Mouse (Mus musculus): ENCODE results near the gene Zfp61. TPM values are rescaled to one million over a fixed set of nuclear protein-coding genes. Genes with fewer than 3 reads are reported as not detected.
A peak's percentile ranks its signal among the peaks of the same experiment; 100 is the strongest.

Gene Zfp61
- polyA plus RNA-seq, 1 experiment from 2014 or later, result 41.4 TPM

DNA sequence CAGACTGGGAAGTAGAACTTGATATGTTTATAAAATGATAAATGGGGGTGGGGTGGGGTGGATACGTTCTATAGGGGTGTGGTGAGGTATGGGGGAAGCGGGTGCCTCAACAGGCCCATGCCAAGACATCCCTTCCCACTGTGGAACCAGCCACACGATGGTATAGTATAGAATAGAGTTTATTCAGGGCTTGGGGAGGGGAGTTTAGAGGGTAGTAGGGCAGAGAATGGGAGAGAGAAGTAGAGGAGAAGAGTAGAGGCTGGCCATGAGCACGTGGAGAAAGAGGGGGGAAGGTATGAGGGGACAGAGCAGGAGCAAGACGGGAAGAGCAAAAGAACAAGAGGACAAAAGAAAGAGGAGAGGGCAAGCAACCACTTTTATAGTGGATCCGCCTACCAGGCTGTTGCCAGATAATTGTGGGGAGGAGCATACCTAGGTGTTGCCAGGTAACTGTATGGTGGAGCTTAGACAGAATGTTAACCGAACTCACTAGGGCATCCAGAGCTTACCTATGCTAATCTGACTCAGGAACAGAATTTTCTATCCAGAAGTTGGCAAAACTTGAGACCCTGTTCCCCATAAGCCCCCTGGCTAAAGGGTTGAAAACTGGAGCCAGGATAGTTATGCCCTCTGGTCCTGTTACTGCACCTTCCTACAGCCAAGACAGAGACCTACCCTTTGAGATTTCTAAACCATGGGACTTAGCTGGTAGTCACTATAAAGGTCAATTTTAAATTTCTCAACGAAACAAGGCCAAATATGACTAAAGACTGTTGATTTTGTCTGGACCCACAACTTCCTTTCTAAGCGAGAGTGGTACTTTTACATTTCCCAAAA lies 47.0 kb downstream of the Zfp61 start:
- WGBS, result 63% methylated on average over 9 of the region's 9 CpGs
- no peak overlapping the region for H3K27ac ChIP-seq (ENCODE audit: low read depth, low read length)
- H3K4me3 ChIP-seq (ENCODE audit: low read length), result peak overlapping the region; percentile 52
- no peak overlapping the region for H3K9ac ChIP-seq (ENCODE audit: low read depth, low read length)
- ATAC-seq, result peak; percentile 65
- peak overlapping the region; percentile 56 for H3K4me2 ChIP-seq (ENCODE audit: low read length)
- peaks cover 13% of the 10 kb centered on the region for H3K4me1 ChIP-seq (ENCODE audit: control insufficient read depth, insufficient read depth, low read depth, low read length)
- no peaks in the 10 kb centered on the region for H3K9me3 ChIP-seq (ENCODE audit: control insufficient read depth, low read length)
- no peaks in the 10 kb centered on the region for H3K36me3 ChIP-seq (ENCODE audit: control insufficient read depth, insufficient read depth, low read length)
- H3K27me3 ChIP-seq (replicated peaks; ENCODE audit: control insufficient read depth, insufficient read depth, low read length), result no peaks in the 10 kb centered on the region

Small RNAs within 50 kb of the gene (microRNA-seq; reads per million reads assigned to microRNA genes)
- not detected for gene Gm27592

Other genes with a start within 250 kb of the Zfp61 start
- not detected in 2 replicates for gene Vmn1r183, start 248.0 kb downstream of the Zfp61 start, polyA plus RNA-seq (2015; fragmentation: Nextera tagmentation; extraction: Ambion mirVana)
- gene Zfp180, start 219.3 kb downstream of the Zfp61 start, polyA plus RNA-seq (2015; fragmentation: Nextera tagmentation; extraction: Ambion mirVana), result 32.1 and 37.8 TPM in 2 replicates
- gene Zfp112, start 188.9 kb downstream of the Zfp61 start, polyA plus RNA-seq (2015; fragmentation: Nextera tagmentation; extraction: Ambion mirVana), result 9.6 and 10.3 TPM in 2 replicates
- 23.6 and 25.0 TPM in 2 replicates for gene Zfp235, start 167.1 kb downstream of the Zfp61 start, polyA plus RNA-seq (2015; fragmentation: Nextera tagmentation; extraction: Ambion mirVana)
- gene Zfp114, start 126.2 kb downstream of the Zfp61 start, polyA plus RNA-seq (2015; fragmentation: Nextera tagmentation; extraction: Ambion mirVana), result 4.2 and 4.6 TPM in 2 replicates
- gene Zfp111, start 89.8 kb downstream of the Zfp61 start, polyA plus RNA-seq (2015; fragmentation: Nextera tagmentation; extraction: Ambion mirVana), result 4.2 and 4.5 TPM in 2 replicates
- gene Zfp109, start 63.7 kb downstream of the Zfp61 start, polyA plus RNA-seq (2015; fragmentation: Nextera tagmentation; extraction: Ambion mirVana), result 4.2 and 4.9 TPM in 2 replicates
- 5.7 and 6.1 TPM in 2 replicates for gene Zfp108, start 46.4 kb downstream of the Zfp61 start, polyA plus RNA-seq (2015; fragmentation: Nextera tagmentation; extraction: Ambion mirVana)
- 6.4 and 8.2 TPM in 2 replicates for gene Zfp93, start 30.8 kb downstream of the Zfp61 start, polyA plus RNA-seq (2015; fragmentation: Nextera tagmentation; extraction: Ambion mirVana)
- gene Zfp94, start 15.4 kb upstream of the Zfp61 start, polyA plus RNA-seq (2015; fragmentation: Nextera tagmentation; extraction: Ambion mirVana), result 19.2 and 19.8 TPM in 2 replicates
- 0.25 and 0.44 TPM in 2 replicates for gene Tescl, start 32.7 kb upstream of the Zfp61 start, polyA plus RNA-seq (2015; fragmentation: Nextera tagmentation; extraction: Ambion mirVana)
- not detected in 2 replicates for gene Lypd5, start 48.0 kb upstream of the Zfp61 start, polyA plus RNA-seq (2015; fragmentation: Nextera tagmentation; extraction: Ambion mirVana)
- gene Kcnn4, start 69.0 kb upstream of the Zfp61 start, polyA plus RNA-seq (2015; fragmentation: Nextera tagmentation; extraction: Ambion mirVana), result 2.5 and 3.2 TPM in 2 replicates
- 38.2 and 38.9 TPM in 2 replicates for gene Smg9, start 98.4 kb upstream of the Zfp61 start, polyA plus RNA-seq (2015; fragmentation: Nextera tagmentation; extraction: Ambion mirVana)
- gene Irgc1, start 151.1 kb upstream of the Zfp61 start, polyA plus RNA-seq (2015; fragmentation: Nextera tagmentation; extraction: Ambion mirVana), result not detected in 2 replicates
- gene Plaur, start 161.3 kb upstream of the Zfp61 start, polyA plus RNA-seq (2015; fragmentation: Nextera tagmentation; extraction: Ambion mirVana), result 1.8 and 2.2 TPM in 2 replicates
- 47.0 and 68.0 TPM in 2 replicates for gene Cadm4, start 180.8 kb upstream of the Zfp61 start, polyA plus RNA-seq (2015; fragmentation: Nextera tagmentation; extraction: Ambion mirVana)
- 272 and 277 TPM in 2 replicates for gene Zfp428, start 205.8 kb upstream of the Zfp61 start, polyA plus RNA-seq (2015; fragmentation: Nextera tagmentation; extraction: Ambion mirVana)
- 1.0 and 1.1 TPM in 2 replicates for gene AC161166.1, start 211.2 kb upstream of the Zfp61 start, polyA plus RNA-seq (2015; fragmentation: Nextera tagmentation; extraction: Ambion mirVana)
- 19.2 and 24.7 TPM in 2 replicates for gene Irgq, start 229.5 kb upstream of the Zfp61 start, polyA plus RNA-seq (2015; fragmentation: Nextera tagmentation; extraction: Ambion mirVana)
- gene Pinlyp, start 244.9 kb upstream of the Zfp61 start, polyA plus RNA-seq (2015; fragmentation: Nextera tagmentation; extraction: Ambion mirVana), result not detected in 2 replicates
- 63.8 and 74.3 TPM in 2 replicates for gene Xrcc1, start 245.1 kb upstream of the Zfp61 start, polyA plus RNA-seq (2015; fragmentation: Nextera tagmentation; extraction: Ambion mirVana)

All from hindbrain, embryonic 16.5 days (tissue).